Mouse (Mus musculus) urinary bladder, postnatal 14 days (tissue): ENCODE data around the gene Sugct.

Experiments used
- DNase-seq: peaks from one replicate; pipeline ENCODE4 v3.0.0; 2021; ENCODE audit warnings: low spot score

The Sugct gene

DNA sequence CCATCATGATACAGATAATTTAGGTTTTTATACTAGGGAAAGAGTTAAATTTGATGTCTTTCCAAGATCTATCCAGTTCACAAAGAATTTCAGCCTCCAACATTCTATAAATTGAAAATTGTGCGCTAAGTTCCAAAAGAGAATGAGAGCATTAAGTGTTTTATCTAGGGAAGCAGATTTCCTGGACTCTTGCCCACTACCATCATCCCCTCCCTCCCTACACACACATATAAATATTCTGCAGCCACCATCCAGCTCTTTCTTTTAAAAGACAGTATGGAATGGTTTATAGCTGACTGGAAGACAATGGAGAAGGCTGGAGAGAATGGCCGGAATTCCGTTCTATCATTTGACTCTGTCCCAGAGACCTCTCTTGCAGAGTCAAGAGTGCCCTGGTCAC is 404.3 kb downstream of the Sugct start:
- DNase-seq, result no peak

DNA sequence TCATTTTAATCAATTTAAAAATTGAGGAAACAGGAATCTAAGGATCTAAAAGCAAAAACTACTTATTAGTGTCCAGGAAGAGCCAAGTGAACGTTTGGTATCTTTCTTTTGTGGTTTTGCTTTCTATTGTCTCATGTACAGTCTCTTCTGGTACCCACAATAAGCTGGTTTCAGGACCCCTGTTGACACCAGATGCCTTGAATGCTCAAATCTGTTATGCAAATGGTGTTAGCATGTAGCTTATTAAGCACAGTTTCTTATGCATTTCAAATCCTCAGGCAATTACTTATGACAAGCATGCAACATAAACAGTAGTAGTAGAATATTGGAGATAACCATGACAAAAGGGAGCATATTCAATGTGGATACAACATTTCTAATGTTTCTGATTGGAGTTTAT is 407.0 kb downstream of the Sugct start:
- DNase-seq, result no peak

DNA sequence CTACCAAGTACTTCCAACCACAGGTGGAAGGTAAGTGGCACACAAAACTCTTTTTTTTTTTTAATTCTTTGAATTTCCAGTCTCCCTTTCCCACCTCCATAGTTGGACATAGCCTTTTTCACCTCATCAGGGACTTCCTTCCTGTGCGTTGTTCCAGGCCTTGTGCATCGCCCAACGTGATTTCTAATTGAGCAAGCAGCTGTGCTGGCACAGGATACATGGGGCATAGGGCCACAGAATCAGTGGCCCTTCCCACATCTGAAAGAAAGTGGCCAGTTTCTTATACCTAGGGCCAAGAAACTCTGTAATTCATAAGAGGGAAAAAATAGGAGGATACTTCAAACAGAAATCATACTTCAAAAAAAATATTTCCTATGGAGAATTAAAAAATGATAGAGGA is 449.4 kb downstream of the Sugct start:
- no peak for DNase-seq

DNA sequence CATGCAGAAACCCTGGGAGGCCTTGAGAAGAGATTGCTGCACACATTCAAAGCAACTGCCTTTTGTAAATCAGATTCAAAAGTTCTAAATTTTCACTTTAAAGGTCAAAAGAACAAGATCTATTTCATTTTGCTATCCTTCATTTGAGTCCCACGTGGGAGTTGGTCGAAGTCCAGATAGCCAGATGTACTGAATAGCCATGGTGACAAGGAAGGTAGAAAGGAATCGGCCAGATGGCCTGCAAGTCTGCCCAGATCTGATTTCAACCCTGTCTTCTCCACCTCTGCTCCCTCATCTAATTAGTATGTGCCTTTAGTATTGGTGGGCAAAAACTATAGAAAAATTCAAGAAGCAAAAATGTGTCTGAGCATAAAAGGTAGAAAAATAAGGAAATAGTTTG is 478.8 kb downstream of the Sugct start:
- DNase-seq, result no peak

DNA sequence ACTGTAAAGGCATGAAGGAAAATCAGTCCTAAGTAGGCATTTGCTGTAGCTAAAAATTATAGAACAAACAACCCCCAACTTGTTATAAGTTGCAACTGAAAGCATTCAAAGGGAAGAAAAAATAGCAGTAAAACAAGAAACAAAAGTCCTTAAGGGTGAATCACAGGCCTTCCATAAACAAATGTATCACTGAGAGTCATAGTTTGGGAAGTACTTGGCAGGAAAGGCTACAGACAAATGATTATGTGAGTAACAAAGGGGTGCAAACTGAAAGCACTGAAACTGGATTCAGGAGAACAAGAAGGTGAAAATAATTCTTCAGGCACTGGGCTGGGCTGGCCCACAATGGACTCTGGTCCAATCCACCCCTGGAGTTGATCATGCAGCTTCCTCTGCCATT is 482.7 kb downstream of the Sugct start:
- no peak for DNase-seq

DNA sequence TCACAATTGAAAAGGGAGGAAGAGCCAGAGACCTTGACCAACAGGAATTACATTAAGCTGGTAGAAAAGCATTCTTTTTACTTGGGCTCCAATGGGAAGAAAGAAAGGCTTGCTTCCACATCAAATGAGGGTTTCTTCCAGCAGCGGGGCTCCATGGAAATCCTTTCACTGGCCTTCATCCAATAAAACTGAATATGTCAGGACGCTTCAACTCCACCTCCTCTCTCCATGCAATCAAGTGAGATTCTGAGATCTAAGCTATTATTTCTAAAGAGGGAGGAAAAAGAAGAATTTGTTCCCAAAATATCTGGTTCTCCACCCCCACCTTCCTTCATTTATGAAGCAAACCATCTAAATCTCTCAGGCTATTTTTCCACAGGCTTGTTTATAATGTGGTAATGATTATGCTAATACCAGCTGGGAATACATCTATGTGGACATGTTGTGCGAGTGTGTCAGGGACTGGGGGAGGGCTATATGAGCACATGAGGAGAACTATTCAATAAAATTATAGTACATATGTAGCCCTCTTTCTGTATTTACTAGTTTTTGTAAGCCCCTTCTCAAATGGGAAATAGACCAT is 505.1 kb downstream of the Sugct start:
- DNase-seq, result no peak

DNA sequence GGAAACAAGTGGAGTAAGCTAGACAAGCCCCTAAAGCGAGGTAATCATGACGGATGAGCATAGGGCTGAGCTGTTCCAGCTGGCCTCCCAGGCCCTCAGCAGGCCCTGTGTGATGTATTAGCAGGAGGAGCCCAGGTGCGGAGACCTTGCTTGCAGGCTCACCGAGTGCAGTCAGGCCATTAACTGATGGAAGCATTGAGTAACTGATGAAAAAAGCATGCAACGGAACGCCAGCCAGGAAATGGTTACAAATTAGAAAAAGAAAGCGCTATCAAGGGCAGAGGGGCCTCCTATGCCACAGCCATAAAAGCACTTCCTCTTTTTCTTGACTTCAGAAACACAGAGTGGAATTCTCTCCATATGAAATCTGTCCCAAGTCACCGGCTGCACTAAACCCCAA is 510.1 kb downstream of the Sugct start:
- no peak for DNase-seq

DNA sequence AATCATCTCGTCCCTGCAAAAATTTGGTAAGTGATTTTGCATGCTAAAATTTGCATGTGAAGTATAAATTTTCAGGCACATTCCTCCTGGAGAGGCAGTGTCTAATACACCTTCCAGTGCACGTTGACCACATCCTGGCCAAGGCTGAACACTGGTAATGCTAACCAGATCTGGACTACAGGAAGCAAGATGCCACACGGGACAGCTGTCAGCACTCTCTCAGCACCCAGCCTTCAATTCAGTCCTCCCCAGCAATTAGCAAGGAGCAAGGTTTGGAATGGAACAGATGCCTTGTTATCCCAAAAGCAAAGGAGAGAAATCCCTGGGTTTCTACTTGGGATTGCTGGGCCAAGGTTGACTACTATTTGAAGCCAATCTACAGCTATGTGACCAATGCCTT is 529.4 kb downstream of the Sugct start:
- DNase-seq, result no peak

DNA sequence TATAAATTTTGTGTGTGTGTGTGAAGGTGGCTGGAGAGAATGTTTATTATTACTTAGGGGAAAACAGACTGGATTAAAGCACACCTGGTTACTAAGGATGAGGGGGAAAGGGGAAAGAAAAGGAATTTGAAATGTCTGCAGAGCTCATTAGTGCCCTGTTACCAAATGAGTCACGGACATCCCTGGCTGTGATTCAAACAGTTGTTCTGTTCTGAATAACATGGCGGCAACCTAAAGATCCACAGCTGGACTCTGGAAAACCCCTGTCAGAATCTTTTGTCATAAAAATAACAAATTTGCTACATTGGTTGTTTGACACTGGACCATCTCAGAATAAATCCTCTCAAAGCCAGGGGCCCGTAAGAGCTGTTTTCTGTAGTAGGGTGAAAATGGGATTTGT is 530.6 kb downstream of the Sugct start:
- DNase-seq, result no peak

DNA sequence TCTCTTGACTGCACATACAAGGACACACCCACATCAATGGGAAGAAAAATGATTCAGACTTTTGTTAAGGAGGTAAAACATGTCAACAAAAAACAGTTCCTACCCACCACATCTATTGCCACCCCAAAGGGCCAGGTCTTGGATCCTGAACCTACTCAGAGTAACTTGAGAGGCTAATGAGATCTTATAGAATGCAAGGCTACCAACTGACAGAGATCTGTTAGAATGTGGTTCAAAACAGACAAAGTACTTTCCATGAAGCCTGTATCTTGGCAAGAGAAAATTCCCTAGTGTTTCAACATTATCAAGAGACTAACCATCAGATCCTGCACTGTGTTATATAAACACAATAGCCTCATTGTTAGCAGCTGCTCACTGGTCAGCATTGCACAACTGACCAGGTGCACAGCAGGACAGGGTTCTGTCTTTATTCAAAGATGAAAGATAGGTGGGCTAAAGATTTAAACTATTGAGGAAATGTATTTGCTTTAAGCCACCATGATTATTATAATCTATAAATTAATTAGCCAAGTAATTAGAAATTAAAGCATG is 548.8 kb downstream of the Sugct start:
- no peak for DNase-seq

DNA sequence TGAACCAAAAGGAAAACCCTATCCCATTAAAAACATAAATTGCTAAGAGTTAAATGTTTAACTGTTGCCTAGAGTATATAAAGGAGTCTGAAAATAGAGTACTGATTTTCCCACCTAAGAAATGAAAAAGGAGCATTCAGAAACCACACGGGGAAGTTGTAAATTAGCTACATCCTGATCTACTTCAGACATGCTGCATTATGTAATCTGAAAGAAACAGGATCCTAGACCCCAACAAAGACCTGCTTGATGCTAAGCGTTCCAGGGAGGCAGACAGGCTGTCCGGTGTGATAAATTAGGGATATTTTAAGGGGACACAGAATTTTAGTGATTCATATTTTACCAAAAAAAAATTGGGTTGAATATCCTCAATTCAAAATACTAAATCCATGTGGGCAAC is 579.3 kb downstream of the Sugct start:
- no peak for DNase-seq

DNA sequence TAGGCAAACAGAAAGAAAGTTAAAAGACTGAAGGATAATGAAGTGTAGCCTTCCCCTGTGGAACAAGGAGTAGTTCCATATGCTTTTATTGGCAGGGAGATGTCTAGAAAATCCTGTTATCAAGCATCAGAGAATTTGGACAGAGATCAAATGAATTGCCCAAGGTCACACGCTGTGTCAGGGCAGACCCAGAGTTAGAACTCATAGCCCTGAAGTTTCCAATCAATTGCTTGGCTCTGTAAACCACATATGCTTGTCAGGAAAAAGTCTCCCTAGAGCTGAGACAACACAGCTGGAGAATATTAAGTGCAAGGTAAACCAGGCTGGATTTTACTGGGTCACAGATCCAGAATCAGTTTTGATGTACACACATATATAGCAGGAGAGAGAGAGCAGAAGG is 593.0 kb downstream of the Sugct start:
- no peak for DNase-seq

DNA sequence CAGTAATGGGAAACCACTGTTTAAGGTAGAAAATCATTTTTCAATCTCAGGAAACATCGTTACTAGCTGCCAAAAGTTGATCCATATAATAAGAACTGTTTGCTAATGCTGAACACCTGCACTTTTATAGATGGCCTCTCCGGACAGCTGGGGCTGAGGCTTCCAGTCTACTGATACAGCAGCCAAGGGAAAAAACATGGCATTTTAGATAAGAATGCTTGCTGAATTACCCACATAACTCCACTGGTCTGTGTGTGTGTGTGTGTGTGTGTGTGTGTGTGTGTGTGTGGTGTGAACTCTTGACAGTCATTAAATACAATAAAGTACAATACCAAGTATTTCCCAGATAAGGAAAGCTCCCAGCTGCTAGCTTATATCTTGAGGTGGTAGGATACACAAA is 608.8 kb downstream of the Sugct start:
- DNase-seq, result no peak

DNA sequence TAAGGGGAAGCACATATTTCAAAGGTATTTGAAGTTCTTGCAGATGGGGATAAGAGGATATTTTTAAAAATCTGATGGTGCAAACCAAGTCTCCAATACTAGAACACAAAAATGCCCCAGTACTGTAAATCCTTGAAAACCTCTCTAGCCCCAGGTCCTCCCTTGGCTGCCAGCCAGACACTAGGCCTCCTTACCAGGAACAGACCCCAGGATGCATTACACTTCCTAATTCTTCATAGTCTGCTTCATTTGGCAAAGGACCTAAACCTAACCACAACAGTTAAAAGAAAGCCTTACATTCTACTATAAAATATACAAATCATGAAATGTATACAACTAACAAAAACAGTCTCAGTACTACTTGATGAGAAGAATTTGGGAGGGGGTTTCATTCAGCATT is 609.2 kb downstream of the Sugct start:
- DNase-seq, result no peak

DNA sequence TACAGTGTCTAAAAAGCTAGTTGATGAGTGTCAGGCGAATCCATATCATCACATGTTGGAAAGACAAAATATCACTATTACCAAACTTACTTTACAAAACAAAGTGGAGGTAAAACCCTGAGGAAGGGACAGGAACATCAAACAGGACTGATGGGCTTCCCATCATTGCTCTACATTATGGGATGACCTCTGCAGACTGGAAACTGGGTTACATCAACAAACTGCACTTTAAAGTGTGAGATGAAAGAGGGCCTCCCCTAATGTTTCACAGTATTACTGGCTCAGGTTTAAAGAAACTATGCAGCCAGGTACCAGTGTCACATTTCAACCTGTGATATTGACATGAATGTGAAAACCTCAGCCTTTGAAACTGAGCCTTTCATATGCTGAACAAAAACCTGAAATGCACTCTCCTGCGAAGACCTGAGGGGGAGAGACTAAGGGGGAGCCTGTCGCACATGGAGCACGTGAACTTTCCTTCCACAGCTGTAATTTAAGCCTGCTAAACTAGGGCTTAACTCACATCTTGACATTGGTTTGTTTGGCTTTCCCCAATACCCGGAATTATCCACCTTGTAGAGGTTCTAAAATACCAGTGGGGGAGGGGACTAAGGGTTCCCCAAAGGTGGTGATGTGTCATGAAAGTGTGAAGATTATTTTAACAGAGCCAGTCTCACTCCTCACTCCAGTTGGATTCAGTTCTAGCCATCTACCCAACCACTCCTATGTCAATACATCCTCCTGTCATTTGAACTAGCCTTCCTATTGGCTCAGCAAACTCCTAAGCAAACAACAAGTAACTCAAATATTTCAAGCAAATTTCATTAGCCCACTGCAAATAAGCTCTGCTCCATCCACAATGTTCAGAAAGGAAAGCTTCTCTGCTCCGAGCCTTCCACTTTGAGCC is 610.2 kb downstream of the Sugct start:
- no peak for DNase-seq

DNA sequence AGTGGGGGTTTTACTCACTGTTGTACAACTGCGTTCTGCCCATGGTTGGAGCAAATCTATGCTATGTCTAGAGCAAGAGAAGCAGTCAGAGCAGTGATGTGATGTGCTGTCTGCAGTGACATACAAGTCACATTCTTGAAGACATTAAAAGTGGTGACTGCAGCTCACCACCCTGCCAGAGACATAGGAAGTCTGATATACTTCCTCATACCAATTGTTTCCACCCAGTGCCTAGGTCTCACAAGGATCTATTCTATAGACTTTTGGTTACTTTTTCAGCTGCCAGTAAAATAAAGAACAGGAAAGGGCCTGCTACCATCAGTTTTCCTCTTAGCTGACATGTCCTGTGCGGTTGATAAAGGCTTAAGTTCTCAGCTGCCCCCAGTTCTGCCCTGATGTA is 613.7 kb downstream of the Sugct start:
- no peak for DNase-seq

DNA sequence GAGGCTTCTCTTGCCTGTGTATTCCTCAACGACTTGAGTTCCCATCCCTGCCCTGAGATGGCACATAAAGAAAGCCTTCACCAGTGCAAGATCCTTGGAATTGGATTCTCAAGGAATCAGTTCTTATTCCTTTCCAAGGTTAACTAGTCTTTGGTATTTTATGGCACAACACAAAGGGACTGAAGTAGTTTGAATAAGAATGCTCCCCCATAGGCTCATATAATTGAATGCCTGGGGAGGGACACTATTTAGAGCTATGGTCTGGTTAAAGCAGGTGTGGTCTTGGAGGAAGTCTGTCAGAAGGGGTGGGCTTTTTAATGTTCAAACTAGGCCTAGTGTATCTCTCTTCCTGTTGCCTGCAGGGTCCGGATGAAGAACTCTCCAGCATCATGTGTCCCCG is 629.8 kb downstream of the Sugct start:
- DNase-seq, result no peak

DNA sequence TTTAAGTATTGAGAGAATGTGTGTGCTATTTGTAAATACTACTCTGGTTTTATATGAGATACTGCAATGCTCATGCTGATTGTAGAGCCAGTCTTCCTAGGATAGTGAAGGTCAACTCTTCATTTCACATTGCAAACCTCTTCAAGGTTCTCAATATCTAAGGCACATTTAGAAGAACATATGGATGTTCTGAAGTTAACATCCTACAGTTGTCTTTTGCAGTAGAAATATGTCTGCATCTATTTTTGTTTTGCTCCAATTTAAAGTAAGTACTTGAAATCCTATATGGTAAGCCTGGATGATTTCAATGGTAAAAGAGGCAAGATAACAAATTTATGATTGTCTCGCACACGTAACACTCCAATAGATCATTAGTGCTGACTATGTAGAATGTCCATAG is 638.7 kb downstream of the Sugct start:
- no peak for DNase-seq

DNA sequence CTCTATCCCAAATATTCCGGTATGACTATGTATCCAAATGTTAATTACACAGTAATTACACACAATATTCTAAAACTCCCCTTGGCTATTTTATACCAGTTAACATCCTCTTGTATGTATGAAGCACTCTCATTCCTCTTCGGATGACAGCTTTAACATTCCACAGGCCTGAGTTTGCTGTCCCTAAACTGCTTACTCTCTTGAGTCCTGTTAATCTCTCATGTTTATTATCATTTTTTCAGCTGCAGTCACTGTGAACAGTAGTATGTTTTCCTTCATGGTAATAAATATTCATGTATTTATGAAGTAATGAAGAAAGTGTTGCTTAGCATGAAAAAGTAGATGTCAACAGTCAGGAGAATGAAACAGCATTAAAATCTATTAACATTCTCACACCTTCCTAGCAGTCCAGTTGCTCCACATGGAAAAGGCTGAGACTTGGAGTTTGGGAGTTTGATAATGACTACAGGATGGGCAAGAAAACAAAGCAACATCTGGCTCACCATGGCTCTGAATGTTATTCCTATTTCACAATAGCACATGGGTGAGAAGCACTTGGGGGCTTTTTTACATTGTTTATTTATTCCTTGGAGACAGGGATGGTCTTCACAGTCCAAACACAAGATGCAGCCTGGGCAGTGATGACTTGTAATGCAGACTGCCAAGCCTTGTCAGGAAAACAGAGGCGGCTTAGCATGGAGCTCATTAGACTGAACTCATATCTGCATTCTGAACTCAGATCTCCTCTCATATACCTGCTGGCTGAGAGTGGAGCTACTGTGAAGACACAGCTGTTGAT is 651.7 kb downstream of the Sugct start:
- DNase-seq, result no peak

DNA sequence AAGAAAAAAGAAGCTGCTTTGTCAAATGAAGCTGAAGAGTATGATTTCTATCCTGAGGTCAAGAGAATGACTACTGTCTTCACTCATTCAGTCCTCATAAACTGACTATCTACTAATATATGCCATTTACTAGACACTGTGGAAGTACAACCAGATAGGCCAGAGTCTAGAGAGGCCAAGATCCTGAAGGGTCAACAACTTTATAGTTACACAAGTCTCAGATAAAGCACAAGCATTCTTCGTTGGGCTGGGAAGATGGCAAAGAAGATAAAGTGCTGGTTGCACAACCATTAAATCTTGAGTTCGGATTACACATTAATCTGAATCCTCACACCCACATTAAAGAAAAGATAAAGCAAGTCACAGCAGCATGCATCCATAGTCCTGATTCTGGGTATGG is 653.0 kb downstream of the Sugct start:
- no peak for DNase-seq

DNA sequence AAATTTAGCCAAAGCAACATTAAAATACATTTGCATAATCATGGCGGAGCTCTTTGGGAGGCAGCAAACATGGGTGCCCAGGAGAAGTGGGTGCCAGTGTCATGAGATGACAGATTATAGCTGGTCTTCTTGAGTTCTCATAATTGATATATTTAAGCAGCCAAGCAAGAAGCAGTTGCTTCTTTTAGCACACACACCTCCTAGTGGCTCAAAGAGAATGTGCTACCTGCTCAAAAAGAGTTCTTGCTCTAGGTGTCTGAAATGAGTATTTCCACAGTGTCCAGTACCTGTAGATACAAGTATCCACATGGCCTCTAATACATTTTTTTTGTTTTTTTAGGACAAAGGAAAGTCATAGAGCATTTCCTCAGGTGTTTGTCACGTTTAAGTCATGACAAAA is 655.6 kb downstream of the Sugct start:
- no peak for DNase-seq

DNA sequence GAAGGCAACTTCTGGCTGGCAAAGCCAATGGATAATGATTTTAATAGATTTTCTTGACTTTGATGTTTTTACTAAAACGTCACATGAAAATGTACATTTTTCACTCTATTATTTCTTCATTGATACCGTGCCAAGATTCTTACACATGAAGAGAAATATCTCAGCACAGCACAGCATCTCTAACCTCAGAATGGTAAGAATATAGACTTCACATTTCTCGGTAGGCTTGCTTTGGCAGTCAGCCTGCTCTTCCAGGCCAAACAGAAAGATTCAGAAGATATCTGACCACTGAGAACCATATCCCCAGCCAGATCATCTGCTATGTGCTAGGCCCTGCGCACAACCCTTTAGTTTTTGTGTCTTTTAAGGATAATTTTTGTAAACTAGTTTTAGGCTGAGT is 657.0 kb downstream of the Sugct start:
- DNase-seq, result no peak

DNA sequence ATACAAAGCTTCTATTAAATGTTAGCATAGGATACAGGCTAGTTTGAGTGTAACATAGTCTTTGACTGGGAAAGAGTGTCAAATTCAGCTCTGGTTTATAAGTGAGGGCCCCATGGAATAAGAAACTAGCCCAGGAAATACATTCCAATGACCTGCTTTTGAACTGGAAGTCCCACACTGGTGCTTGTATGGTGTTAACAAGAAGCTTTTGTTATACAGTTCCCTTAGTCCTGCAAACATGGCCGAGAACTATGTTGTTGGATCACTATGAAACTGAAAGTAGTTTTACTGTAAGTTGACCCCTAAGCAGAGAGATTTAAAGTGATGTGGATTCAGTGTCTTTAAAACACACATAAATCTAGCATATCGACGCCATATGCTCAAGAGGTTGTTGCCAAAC is 657.5 kb downstream of the Sugct start:
- DNase-seq, result no peak
